Mouse (Mus musculus): ENCODE measurements around the gene Npas4. TPM values are rescaled to one million over a fixed set of nuclear protein-coding genes. Genes with fewer than 3 reads are reported as not detected.
"Not testable (repeated sequence)": the region's sequence is repeated elsewhere in the genome, so short reads cannot be mapped to it uniquely, and the experiment has no call there.

Gene Npas4
- total RNA-seq, 2 experiments from 2014 or later: 13.7 to 30.9 TPM

DNA sequence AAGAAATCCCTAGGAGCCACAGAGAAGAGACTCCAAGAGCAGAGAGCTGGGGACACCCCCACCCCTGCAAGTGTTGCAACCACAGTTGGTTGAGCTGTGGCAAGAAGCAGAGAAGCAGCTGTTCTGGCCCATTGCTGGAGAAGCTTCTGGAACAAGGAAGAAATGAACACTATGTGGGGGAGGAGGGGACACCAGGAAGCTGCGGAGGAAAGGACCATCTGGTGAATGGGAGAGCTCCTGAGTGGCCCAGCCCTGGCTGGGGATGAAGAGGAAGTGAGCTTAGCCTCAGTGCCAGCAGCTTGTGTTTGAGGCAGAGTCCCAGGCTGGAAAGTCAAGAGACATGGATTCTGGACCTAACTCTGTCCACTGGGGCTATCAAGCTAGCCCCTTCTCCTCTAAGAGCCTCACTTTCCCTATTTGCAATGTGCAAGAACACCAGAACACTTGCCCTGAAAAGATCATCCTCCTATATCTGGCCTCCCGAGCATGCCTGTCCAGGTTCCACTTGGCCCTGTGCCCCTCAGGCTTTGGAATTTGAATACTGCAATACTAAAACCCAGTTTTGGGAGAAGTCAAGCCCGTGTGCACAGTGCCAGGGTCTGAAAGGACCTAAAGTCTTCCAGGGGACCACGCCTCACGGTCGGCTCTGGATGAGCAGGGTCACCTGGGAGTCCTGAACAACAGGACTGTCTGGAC is 9.5 kb upstream of the Npas4 start:
- intact Hi-C loops (cut with DNase I): loop anchor here (5.0 kb wide), 1 partner anchor 37 kb away; the partner anchor contains the start of gene Mrpl11
- DNase-seq (ENCODE audit: low spot score in 2 of 2): peak; percentile 77

DNA sequence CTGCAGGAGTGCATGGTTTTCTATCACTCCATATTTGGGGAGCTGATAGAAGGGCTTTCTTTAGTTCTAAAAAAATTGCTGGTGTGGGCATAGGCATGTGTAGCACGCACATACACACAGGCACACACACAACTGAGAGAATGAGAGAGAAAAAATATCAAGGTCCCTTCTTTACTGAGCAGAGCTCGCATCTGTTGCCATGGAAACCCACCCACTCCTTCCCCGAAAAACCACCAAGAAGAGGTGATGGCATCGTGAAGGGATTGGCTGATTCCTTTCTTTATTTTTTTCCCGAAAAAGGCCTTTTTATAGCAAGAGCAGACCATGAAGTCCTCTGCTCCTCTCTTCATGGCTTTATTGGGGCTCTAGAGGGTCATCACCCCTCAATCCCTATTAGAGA is 3.9 kb upstream of the Npas4 start:
- DNase-seq (ENCODE audit: low spot score in 2 of 2): peak; percentile 85 to 87
- intact Hi-C loops (cut with DNase I): no loop called here

DNA sequence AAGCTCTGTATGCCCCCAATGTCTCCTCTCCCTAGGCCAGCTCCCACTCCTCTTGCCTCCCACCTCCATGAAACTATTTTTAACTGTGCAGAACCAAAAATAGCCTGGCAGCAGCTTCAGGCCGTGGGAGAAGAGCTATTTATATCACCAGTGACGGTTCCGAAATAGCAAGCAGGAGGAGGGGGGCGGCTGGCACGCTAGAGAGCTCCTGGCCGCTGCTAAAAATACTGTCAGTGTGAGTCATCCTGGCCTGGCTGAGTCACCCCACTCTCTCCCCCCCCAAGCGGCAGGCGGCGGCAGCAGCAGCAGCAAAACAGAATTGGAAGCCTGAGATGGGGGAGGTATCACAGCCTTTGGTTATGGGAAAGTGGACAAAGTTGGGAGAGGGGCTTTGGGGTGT is 2.8 kb upstream of the Npas4 start:
- peak; percentile 84 to 85 for DNase-seq (ENCODE audit: low spot score in 2 of 2)
- intact Hi-C loops (cut with DNase I): loop anchor here (1.0 kb wide), 1 partner anchor 8 kb away; no protein-coding TSS in a partner anchor

DNA sequence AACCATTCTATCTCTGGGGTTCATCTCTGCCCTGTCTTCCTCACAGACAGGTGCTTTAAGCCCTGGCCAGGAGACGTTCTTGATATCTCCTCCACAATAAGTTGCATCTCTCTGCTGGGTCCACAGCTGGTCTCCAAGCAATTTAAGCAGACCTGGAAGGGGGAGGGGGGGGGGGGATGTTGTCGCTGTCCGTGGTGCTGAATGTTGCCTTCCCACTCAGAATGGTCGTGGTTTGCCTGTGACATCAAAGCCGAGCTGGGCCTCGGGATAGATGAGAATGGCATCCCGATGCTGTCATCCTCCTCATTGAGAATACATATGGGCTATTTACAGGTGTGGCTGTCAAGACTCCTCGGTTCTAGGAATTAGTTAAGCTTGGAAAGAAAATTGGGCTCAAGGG is 2.3 kb upstream of the Npas4 start:
- no peak for DNase-seq (ENCODE audit: low spot score in 2 of 2)

DNA sequence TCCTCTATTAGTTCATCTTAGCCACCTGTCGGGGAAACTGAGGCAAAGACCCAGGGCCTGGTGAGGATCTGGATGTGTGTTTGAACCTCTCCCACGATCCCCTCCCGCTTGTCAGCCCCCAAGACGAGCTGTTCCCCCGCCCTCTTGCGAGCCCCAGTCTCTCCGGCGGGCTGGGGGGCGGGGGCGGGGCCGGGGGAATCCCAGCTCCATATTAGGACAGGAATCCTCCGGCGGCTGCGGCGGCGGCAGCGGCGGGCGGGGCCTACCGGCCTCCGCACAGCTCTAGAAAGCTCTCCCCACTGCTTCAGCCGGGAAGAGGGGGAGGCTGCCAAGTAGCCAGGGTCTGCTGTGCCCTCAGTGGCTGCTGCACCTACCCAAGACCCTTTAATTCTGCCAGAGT is 600 bp upstream of the Npas4 start:
- intact Hi-C loops (cut with DNase I): no loop called here
- DNase-seq (ENCODE audit: low spot score in 2 of 2): peak in 1 of 2 experiments; percentile 76

More for the DNA sequence above, 2.3 kb upstream of the Npas4 start:
- intact Hi-C loops (cut with DNase I): no loop called here

DNA sequence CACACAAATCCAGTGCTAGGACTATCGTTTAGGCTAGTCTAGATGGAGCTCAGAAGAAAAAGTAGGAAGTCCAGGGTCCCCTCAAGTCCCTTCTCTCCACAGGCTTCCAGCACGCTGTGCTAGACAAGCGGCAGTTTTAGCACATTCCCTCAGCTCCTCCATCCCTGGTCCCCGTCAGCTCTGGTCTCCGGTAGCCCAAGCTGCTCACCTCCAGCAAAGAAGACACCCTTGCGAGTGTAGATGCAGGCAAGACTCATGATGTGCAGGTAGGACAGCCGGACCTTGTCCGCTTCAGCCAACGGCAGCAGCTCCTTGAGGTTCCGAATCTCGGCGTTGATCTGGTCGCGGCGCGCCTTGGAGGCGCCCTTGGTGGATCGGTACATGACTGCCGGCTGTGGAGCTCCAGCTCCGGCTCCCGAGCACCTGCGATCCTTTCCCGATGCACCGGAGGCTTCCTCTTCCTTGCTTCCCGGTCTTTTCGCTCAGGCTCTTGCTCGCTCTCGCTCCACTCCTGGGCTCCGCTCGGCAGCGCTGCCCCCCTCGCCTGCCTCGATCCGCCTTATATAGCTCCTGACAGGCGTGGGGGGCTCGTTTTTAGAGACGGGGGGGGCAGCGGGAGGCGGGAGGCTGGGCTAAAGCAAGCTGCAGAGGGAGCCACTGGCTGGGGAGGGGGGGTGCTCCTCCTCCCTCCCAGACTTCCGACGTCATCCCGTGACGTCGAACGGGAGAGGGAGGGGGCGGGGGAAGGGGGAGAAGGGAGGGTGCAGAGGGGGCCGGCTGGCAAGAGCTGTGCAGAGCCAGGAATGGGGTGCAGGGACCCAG is 471 bp downstream of the Npas4 start:
- intact Hi-C loops (cut with DNase I): no loop called here
- DNase-seq (ENCODE audit: low spot score in 2 of 2): peak; percentile 84 to 88

DNA sequence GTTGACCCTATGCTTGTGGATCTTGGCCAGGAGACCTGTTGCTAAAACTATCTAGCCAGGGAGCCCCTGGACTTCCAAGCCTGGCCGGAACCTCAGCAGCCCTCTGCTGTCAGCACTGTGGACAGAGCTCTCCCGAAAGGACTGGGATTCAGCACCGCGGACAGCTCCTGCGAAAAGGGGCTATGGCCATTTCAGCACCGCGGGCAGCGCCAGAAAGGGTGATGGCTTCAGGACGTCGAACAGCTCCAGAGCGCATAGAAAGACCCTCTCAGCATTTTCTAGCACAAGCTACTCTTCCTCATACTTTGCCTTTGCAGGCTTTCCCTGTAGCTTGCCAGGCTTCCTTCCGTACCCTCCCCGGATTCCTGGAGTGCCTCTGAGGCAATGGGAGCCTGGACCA is 1.1 kb downstream of the Npas4 start:
- intact Hi-C loops (cut with DNase I): no loop called here
- DNase-seq (ENCODE audit: low spot score in 2 of 2): peak; percentile 58 to 68

DNA sequence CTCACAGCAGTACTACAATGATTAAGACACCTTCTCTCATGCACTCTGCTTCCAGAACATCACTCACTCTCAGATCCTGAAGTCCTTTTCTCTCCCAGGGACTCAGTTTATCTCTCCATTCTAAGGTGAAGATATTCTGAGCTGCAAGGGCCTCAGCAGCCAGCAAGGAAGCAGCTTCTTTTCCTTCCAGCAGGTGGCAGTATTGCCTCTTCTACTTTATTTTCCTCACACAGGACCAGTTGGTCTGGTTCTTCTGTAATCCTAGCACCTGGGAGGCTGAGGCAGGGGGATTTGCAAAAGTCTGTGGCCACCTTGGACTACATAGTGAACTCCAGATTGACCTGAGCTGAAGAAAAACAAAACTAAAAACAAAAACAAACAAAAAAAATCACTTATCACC is 8.3 kb downstream of the Npas4 start:
- intact Hi-C loops (cut with DNase I): loop anchor here (5.0 kb wide), 1 partner anchor 36 kb away; no protein-coding TSS in a partner anchor
- DNase-seq (ENCODE audit: low spot score in 2 of 2): peak in 1 of 2 experiments; percentile 52

DNA sequence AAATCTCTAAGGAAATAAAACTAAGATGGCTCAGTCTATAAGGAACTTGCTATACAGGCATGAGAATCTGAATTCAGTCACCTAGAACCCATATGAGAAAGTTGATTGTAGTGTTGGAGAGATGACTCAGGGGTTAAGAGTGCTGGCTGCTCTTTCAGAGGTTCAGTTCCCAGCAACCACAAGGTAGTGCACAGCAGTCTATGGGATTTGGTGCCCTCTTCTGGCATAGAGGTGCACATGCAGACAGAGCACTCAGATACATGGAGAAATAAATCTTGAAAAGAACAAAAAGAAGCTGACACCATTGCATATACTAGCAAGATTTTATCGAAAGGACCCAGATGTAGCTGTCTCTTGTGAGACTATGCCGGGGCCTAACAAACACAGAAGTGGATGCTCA is 21.9 kb downstream of the Npas4 start:
- DNase-seq (ENCODE audit: low spot score in 2 of 2): no peak
- intact Hi-C loops (cut with DNase I): no loop called here

DNA sequence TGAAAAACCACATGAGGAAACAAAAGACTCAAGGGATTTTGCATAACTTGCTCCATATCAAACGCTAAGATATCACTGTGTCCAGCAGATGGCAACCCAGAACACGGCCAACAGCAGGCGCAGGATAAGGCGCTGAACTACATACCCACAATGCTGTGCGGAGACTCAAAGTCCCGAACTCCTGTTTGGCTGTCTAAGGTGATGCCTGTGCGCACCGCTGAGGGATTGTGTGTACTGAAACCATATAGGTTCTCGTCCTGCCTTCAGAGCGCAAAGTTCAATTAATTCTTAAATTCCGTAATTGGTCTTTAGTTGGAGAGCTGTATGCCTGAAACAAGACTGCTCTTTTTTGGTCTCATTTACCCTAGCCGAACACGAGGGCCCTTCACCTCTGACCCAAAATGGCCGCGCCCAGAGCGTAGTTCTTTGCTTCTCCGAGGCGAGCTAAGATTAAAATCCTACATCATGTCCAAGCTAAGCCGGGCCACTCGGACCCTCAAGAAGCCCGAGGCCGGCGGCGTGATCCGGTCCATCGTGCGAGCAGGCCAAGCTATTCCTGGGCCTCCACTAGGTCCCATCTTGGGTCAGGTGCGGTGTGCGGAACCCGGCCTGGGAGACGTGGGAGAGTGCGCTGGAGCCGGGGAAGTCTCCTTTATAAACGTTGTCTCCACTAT is 28.1 kb downstream of the Npas4 start, which contains the start of gene Mrpl11:
Mrpl11 (plus strand) TSS at position 220 of the 674 bp plus-strand sequence.
- DNase-seq (ENCODE audit: low spot score in 2 of 2): peak; percentile 89 to 92
- intact Hi-C loops (cut with DNase I): loop anchor here (5.0 kb wide), 2 partner anchors 40 to 205 kb away; partner anchors contain the start of gene Rbm4b

DNA sequence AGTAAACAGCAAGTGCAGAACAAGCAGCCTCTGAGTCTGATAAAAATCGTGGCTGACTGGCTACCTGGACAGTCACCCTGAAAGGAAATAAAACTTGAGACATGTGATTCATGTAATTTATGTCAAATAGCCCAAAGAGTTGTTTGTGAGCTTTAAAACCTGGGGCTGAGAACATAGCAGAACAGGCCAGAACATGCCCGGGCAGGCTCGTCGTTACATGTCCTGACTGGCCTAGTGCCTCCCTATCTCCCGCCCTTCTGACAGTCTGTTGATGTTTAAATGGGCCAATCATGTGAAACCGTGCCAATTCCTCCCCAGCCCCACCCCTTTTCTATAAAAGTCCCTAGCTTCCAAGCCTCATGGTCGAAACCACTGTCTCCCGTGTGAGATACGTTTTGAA is 41.5 kb downstream of the Npas4 start:
- DNase-seq (ENCODE audit: low spot score in 2 of 2); intact Hi-C loops (cut with DNase I): not testable (repeated sequence)

DNA sequence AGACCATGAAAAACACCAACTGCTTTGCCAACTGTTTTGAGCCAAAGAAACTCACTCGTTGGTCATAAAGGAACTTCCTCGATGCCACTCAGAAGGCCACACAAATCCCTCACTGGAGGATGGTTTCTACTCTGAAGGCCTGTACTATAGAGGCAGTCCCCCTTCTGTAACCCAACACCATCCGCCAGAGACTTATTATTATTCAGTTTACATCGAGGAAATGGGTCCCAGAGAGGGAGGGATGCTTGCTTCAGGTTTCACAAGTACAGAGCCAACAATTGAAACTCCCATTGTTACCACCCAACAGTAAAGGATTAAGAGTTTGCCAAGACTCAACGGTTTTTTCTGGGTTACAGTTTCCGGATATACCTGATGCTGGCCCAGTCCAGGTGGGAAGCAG is 44.6 kb downstream of the Npas4 start:
- no peak for DNase-seq (ENCODE audit: low spot score in 2 of 2)
- intact Hi-C loops (cut with DNase I): no loop called here

DNA sequence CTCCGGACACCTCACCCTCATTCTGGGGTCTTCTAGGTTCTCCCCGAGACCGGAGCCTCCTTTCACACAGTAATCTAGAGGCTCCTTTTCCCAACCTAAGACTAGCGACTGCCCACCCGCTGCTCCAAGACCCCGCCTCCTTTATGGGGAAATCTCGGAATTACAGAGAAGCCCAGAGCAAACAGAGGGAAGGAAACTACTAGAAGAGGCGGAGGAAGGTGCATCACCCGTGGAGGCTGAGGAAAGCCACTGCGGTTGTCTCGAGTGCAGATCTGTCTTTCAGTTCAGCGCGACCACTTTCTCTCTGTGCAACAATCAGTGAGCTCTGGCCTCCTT is 46.9 kb downstream of the Npas4 start:
- intact Hi-C loops (cut with DNase I): no loop called here
- DNase-seq (ENCODE audit: low spot score in 2 of 2): no peak

DNA sequence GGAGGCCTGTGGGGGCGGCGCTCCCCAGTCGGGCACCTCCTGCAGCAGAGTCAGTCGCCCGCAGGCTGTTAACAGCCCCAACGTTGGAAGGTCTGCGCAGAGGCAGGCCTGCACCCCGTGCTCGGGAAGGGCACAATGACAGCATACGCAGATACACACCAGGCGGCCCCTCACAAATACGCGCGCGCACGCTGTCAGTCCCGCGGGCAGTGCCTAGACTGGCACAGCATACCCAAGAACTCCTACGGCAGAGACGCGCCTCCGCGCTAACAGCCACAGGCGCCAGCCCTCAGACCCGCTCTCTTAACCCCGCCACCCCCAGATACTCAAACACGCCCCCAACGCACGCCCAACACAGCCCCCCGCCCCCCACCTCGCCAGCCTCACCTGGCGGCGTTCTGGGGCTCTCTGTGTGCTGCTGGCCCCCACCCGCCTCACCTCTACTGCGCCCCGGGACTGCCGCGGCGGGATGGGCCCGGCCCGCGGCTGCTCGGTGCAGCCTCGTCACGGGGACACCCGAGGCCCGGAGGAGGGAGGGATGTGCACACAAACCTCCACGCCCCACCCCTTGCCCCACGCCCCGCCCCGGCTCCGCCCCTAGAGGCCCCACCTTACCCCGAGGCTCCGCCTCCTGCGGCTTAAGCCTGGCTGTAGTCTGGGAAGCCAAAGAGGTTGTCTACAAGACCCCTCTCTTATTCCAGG is 47.4 kb downstream of the Npas4 start, which contains the start of gene Peli3:
Peli3 (minus strand) TSS at position 577 of the 702 bp plus-strand sequence.
- peak; percentile 78 to 79 for DNase-seq (ENCODE audit: low spot score in 2 of 2)
- intact Hi-C loops (cut with DNase I): no loop called here

DNA sequence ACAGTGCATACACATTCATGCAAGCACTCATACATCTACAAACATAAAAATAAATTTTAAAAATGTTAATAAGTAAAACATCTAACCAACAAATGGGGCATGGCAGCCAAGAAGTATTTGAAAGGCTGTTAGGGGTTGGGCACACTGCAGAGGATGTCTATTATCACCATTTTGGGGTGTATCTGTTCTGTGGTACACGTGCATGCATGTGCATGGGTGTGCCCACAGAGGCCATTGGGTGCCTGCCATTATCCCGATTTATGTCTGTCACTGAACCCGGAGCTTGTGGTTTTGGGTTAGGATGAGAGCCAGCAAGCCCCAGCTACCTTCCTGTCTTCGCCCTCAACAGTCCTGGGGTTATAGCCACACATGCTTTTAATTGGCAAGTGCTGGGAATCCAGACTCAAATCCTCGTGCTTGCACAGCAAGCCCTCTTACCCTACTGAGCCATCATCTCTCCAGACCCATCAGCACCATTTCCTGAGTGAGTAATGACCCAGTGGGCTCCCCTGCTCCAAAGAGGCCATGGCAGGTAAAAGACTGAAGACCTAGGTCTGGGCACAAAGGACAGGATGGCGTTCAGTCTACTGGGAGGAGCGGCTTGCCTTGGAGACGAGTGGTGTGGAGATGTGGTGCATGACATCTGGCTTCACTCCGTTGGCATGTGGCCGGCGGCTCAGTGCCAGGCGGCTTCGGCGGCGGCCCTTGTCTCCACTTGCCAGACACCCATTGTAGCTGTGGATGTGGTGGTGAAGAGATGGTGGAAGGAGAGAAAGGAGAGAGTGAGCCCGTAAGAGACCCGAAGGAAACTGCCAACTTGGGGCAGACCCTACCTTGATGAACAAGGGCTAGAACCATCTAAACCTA is 52.4 kb downstream of the Npas4 start:
- intact Hi-C loops (cut with DNase I): no loop called here

DNA sequence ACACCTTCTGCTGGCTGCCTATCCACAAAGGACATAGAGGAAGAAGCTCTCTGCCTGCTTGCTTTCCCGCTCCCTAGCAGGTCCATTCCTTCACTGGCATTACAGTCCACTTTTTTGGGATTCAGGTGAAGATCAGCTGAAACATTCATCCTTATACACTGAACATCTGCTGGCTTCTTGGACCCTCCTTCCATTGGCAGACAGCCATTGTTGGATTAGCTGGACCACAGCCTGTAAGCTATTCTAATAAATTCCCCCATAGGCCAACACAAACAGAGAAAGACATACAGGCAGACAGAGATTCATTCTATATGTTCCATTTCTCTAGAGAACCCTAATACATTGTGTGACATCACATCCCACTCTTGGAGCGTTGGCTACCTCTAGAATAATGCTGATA is 53.2 kb downstream of the Npas4 start:
- DNase-seq (ENCODE audit: low spot score in 2 of 2): no peak
- intact Hi-C loops (cut with DNase I): no loop called here

More for the DNA sequence above, 52.4 kb downstream of the Npas4 start:
- no peak for DNase-seq (ENCODE audit: low spot score in 2 of 2)

All from left cerebral cortex, postnatal 36 days (tissue).